Mouse (Mus musculus) kidney, postnatal 4 days (tissue): ENCODE measurements around the gene Capn9.
A peak's percentile ranks its signal among the peaks of the same experiment; 100 is the strongest.

Experiments
- DNase-seq, 2 experiments: peaks; one replicate each; pipeline ENCODE4 v3.0.0; 2021; ENCODE audit warnings: mixed read lengths in 2 of 2

The Capn9 gene

DNA sequence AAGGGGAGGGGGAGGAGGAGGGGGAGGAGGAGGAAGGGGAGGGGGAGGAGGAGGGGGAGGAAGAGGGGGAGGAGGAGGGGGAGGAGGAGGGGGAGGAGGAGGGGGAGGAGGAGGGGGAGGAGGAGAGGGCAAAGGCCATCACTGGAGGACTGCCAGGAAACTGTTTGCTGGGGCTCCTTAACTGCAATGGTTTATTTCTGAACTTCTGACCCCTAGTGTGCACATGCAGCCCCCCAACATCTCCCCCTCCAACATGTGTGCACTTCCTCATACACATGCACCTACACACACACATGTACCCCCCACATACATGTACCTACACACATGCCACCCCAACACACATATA lies 3.5 kb upstream of the Capn9 start:
- no peak for DNase-seq

DNA sequence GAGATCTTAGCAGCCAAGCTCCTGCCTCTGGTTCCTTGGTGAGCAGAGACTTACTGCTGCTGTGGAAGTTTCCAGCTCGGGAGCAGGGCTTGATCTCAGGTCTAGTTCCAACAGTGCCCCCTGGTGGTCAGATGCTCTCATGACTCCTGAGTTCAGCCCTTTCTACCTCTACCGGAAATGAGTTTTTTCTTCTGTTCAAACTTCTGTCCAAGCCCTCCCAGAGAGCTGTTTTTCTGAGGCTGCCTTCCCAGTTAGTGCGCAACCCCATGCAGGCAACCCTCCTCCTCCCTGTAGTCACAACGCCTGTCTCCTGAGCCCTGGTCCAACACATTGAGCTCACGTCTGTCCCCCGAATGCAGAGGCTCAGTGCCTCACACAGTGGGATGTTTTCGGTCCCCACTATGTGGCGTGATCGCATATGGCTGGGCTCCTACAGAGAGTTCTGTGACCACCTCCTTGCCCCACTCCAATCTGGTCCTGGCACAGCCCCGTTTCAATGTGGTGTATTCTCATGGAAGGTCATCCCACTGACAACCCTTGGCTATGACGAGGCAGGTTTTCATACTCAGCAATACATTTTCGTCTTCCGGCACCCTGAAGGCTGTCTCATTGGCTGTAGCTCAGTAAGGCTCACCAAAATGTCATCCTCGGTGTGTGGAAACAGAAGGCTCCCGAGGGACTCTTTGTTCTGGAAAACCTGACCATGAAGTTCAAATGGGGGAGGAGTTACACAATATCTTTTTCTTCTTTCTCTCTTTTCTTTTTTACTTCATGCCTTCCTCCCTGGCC lies 2.2 kb upstream of the Capn9 start:
- DNase-seq: peak; percentile 95

DNA sequence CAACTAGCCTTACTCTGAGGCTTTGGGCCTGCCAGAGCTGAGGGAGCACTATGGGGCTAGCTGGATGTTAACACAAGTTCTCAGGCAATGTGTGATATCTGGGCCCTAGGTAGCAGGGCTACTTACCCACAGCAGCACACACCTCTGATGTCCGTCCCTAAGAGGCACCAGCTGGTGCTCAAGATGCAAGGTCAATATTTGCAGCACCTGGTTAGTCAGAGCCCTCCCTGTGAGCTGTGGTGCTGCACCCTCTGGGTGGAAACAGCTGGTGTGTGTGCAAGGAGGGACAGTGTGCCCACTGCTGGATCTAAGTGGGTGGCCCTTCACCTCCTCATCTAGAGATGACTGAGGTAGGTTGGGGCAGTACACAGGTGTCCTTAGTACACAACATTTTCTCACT lies 840 bp downstream of the Capn9 start:
- DNase-seq: no peak

DNA sequence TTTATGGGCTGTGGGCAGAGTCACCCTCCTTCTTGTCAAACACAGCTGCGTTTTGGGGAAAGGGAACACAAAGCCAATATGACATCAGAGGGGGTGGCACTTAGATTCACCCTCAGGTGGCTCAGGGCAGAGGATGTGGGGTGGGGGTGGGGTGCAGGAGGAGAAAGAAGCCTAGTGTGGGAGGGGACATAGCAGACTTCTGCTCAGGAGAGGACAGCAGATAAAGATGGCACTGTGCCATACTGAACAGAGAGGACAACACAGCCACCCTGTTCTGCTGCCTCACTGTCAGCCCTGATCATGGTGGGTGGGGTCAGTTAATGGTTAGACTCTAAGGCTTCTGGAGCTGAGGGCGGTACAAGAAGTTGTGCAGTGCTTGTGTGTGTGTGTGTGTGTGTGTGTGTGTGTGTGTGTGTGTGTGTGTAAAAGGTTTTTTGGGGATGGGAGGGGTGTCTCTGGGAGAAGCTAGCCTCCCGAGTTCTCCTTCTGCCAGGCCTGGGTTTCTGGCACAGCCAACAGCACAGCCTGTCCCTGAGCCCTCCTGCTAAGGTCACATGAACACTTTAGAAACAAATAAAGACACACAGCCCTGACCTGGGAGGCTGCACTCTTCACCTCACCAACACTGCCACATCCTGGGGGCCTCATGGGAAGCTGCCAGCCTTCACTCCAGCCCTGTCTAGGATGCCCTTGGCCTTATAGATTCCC lies 10.0 kb downstream of the Capn9 start:
- DNase-seq: peak in 1 of 2 experiments; percentile 19

DNA sequence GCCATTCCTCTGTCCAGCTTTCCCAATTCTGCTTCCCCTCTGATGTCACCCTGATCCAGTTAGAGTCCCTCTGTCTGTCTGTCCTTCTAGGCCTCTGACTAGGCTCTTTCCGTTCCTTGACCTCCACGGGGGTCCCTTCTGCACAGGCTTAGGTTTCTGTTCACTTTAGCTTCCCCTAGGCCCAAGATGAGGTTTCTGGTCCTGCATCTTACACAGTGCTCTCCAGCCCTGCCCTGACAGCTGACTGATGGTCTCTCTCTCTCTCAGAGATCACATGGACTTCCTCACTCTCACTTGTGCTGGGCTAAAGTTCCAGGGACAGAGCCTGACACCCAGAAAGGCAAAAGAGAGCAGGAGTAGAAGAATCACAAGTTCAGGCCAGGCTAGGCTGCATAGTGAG lies 10.6 kb downstream of the Capn9 start:
- no peak for DNase-seq

DNA sequence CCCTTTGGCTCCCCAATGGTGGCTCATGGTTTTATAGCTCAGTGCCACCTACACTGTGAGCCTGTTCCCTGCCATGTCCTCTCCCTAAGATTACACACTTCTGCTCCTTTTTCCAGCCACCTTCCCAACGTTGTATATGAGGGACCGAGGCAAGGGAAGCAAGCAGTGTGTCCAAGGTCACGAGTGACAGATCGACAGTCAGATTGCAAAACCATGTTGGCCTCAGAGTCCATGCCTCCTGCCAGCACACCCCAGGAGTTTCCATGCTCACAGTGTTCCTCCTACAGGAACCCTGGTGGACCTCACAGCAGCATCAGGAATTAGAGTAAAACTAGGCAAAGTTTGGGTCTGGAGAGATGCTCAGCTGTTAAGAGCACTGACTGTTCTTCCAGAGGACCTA lies 13.5 kb downstream of the Capn9 start:
- no peak for DNase-seq

DNA sequence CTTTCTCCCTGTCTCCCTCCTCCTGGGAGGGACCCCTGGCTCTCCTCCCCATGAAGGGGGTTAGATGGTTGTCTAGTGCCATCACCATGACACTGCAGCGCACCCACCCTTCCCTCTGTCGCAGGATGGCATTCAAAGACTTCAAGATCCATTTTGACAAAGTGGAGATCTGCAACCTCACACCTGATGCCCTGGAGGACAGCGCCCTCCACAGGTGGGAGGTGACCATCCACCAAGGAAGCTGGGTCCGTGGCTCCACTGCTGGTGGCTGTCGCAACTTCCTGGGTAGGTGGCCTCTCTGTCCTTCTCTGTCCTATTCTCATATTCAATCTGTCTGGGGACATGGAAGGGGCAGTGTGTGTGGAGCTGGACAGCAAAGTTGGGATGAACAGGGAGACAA lies 28.2 kb downstream of the Capn9 start:
- no peak for DNase-seq

DNA sequence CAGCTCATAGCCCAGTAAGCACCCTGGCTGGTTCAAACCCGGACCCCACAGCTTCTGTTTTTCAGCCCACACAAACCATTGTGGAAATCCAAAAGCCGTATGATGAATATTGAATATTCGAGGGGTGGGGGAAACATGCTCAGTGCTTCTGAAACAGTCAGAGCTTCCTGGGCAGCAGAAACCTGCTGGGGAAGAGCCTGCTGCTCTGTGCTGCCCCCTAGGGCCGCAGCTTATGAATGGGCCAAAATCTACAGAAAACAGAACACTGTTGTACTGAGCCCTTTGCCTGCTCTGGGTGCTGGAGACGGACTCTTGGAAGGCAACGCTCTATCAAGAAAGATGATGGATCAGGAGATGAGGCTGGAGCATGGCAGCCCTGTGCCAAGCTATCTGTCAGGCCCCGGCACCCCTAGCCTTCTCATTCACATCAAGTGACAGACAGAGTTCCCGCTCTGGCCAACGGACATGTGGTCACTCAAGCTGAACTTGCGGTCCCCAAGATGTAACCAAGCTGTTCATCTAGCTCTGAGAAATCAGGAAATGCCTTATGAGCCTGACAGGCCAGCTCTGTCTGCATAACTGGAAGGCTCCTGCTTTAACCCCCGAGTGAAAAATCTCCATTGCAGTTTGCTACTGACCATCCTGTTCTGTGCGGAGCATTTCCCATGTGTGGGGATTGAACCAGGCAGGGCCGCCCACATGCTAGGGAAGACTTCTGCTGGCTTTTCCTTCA lies 32.5 kb downstream of the Capn9 start:
- DNase-seq: peak; percentile 49 to 65

DNA sequence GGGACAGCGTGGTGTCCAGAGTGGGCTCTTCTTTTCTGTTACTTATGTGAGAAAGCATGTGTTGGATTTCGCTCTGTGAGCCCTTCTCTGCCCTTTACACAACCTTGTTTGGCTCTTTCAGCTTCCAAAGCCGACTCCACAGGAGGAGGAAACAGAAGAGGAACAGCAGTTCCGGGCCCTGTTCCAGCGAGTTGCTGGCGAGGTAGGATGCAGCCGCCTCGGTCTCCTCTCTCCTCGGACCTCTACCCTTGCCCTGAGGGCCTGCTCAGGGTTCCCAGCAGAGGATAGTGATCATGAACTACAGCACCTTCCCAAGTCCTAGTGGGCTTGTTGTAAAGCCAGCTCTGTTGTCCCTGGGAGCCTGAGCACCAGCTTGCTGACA lies 33.1 kb downstream of the Capn9 start:
- peak; percentile 49 to 56 for DNase-seq

DNA sequence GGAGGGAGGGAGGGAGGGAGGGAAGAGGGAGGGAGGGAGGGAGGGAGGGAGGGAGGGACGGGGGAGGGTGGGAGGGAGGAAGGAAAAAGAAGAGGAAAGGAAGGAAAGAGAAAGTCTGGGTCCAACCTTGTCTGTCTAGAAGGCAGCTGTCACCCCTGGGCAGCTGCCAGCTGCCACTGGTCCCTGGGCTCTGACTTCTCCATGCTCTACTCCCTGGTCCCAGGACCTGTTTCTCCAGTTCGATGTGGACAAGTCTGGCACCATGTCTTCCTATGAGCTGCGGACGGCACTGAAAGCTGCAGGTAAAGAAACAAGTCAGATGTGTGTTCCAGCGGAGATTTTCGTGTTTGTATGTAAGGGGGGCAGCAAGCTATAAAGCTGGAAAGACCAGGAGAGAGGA lies 38.4 kb downstream of the Capn9 start:
- no peak for DNase-seq

DNA sequence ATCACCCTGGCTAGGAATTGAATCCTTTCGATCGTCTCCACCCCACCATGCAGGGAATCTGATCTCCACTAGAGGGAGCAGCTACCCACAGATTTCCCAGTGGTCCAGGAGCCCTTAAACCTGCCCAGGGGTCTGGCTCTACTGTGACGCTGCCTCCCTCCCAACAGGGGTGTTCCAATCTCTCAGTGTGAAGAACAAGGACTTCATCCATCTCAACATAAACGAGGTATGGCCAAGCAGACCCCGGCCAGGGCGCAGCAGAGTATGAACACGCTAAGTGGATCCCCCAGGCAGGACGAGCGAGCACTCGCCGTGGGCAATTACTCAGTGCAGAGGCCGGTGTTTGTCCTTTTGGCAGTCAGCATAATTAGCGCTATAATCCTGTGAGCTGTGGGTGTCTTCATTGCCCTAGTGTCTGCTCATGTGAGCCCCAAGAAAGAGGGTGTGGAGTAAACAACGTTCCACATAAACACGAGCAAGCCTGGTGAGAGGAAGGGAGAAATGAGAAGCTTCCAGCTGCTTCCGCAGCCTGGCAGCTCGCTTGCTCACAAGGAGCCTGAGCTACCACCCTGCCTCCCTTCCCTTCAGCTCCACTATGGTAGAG lies 41.5 kb downstream of the Capn9 start:
- DNase-seq: peak; percentile 83 to 86

DNA sequence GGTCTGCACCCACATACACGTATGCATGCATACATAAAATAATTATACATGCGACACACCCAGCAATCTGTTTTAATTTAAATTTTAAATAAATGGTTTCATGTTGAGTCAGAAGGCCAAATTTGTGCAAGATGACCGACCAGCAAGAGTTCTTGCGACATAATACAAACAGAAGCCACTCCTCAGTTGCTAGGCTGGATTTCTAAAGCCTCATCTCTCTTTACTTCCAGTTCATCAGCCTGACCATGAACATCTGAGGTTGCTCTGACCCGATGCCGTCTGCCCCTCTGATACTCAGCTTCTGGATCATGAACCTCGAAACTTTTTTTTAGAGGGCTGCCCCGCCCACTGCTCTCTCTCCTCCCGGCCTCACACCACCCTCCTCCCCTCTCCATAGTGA lies 42.3 kb downstream of the Capn9 start:
- peak in 1 of 2 experiments; percentile 39 for DNase-seq

DNA sequence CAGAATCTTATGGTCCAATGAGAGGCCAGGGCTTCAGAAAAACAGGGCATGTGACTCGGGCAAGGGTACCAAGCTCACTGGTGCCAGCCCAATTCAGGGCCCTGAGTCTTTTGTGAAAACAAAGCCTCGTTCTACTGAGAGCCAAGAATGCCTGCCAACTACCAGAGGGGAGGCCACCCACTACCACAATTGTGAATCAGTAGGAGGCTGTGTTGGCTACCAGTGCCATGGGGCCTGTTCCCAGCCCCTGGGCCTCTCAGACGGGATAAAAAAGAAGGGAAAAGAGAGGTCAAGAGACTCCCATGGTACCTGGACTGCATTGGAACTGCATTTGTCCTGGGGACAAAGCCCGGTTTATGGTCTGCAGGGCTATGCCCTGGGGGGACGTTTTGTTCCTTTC lies 45.3 kb downstream of the Capn9 start:
- no peak for DNase-seq

DNA sequence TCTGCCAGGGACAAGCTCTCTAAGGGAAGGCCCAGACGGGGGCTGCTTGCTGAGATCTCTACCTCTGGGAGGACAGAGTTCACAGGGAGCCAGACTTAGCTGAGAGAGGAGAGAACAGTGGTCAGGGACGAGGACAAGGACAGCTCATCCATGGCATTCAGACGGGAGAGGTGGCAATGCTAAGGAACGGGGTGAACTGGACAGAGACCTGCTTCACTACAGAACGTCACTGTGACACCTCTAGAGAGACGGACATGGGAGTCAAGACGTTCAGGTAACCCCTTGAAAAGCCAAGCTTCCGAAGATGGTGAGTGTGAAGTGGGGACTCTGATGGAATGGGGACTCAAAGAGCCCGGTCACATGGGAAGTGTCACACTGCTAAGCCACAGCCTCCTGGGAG lies 50.3 kb downstream of the Capn9 start:
- no peak for DNase-seq

DNA sequence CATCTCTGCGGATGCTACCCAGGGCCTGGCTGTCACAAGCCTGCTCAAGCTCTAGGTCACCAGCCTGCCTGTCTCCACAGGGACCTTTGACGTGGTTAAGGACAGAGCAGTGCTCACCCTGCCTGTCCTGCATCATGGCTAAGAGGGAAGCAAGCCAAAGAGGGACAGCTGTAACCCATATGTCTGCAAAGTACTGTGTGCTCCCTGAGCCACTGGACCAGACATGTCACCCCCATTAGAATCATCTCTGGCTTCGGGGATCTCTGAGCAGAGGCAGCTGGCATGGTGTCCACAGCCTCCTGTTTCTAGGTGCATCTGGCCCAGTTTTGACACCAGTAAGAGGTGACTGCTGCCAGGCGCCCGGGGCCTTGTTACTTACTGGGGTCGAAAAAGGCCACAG lies 54.6 kb downstream of the Capn9 start:
- peak; percentile 57 to 59 for DNase-seq

DNA sequence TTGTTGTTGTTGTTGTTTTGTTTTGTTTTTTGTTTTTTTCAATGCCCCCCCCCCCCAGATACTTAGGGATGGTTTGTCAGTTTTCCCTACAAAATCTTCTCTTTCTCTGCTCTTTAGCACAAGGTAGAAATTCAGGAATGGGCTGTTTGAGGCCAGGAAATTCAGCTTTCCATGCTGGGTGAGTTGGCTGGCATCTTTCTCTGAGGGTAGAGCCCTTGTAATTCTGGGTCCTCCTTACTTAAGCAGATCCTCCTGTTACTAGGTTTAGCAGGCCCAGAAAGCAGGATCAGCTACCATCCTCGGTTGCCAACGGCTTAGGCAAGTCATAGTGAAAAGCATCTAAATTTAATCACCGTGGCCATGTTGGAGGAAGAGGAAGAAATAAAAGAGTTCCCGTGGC lies 55.0 kb downstream of the Capn9 start:
- DNase-seq: no peak

DNA sequence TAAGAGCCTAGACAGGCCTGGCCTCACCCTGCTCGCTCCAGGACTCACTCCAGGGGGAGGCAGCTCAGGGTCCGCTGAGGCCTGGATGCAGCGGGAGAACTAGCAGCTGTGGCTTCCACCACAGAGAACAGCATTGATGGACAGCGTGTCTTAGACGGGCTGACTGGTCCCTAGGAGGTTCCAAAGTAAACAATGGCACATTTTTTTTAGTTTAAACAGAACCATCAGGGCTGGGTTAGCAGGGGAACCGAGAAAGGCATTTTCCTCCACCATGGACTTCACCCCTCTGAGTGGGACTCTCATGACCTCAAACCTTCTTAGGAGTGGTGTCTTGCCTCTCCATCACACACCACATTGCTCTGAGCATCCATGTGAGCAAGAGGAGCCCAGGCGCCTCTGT lies 56.1 kb downstream of the Capn9 start:
- peak; percentile 38 to 45 for DNase-seq

DNA sequence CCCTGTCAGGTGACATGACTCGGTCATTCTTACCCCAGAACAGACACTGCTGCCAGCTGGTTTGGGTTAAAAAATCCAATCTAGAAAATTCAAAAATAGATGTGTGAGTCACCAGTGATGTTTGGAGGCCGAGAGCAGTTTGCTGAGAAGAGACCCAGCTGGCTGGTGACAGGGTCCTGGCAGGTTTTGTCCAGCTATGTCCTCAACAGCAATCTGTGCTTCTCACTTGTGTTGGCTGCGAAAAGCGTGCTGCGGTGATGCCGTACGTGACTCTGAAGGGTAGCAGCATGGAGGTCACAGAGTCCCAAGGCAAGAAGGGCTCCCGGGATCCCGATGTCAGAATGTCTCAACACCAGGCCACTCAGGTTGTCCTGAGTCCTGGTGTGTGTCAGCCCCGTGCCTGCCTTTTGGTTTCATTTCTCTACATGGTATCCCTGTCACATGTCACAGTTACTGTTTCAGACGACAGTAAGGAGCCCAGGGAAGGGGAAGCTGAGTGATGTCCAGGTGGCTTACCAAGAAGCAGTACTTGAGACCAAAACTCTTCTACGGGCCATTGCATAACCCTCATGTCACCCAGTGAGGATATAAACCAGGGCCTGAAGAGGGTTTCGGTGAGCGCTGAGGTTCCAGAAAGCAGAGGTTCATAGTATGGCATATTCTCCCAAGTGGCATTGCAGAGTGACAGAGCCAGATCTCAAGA lies 57.2 kb downstream of the Capn9 start:
- peak; percentile 85 to 88 for DNase-seq

DNA sequence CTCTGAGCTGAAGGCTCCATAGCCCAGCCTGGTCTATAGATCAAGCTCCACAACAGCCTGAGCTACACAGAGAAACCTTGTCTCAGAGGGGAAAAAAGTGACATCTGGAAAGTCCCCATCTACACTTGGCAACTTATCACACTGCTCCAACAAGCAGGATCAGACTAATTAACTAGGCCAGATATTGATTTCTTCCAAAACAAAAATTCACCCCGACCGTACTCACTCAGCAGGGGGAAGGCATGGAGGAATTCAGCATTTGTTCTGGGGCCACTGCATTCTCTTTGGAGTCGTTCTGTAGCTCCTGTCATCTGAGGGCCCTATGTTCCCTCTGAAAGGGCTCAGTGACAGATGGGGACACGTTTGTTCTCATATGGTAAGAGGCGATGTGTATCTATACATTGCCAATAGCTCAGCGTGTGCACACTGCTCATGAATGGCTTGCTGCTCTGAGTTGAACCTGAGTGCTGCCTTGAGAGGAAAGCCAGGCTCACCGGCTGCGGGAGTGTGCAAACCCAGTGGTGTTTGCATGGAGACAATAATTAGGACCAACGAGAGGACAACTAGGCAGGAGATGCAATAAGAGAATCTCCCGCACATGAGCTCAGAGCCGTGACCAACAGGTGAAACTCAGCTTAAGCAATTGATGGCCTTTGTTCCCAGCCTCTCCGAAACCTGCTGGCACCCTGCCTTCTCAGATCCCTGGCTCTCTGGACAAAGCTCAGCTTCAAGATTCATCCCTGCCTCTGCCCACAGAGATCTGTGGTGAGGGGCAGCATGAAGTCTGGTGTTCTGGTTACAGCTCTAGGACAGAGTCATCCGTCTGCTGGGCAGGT lies 58.7 kb downstream of the Capn9 start:
- DNase-seq: no peak

DNA sequence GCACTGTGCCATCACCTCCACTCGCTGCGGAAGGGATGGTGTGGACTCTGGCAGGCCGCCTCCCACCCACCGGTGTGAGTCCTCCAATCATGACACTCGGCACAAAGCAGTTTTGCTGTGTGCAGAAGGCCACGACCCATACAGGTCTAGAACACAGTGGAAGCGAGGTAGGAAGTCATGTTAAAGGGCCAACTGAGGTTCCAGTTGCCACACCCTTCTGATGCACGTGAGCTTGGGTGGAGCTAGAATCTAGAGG lies 59.3 kb downstream of the Capn9 start:
- DNase-seq: no peak

DNA sequence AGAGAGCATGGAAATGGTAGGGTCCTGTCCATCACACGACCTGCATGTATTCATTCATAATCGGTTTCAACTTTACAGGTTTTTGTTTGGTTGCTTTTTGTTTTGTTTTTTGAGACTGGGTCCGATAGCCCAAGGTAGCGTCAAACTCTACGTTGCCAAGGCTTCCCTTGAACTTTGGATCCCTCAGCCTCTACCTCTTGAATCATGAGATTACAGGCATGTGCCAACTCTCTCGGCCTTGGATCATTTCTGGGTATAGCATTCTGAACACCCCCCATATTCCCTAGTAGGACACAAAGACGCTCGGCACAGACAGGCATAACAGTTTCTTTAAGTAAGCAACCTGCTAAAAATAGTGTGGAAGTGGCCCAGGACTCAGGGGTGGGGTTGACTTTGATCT lies 65.7 kb downstream of the Capn9 start:
- DNase-seq: no peak
